Comparison of ENCODE assay signal across 17 mouse cellular contexts in genomic region chr14:27357139-27357538, GRCm38 (mm10).
"Had no signal": no experiment of that assay in that cellular context is flagged by ENCODE, and none has a peak within 500 bp of the region (broad histone marks: within the 10 kb centered on the region; RNA-seq: fewer than 3 reads in every experiment).

No protein-coding gene starts in this region.

- H3K9ac ChIP-seq: liver, embryonic 15.5 days; lung, embryonic 14.5 days; neural tube, embryonic 13.5 days had no signal

- H3K27ac ChIP-seq: kidney, postnatal 0 days; liver, embryonic 15.5 days; midbrain, embryonic 10.5 days; neural tube, embryonic 13.5 days had no signal

- H3K9me3 ChIP-seq: liver, embryonic 15.5 days; midbrain, embryonic 10.5 days; neural tube, embryonic 13.5 days had no signal

- H3K4me2 ChIP-seq: liver, embryonic 11.5 days; liver, embryonic 15.5 days; lung, embryonic 14.5 days; neural tube, embryonic 13.5 days had no signal

- H3K27me3 ChIP-seq: liver, embryonic 15.5 days; neural tube, embryonic 13.5 days had no signal

- H3K4me3 ChIP-seq: liver, embryonic 15.5 days; midbrain, embryonic 10.5 days; myocyte; neural tube, embryonic 13.5 days had no signal

- DNase-seq: kidney, adult 9 months; kidney, postnatal 36 days; layer of hippocampus, adult 9-11 months; layer of hippocampus, postnatal 36 days; left cerebral cortex, postnatal 4 days; lung, embryonic 14.5 days; lung, postnatal 10 days; lung, postnatal 4 days; midbrain, embryonic 14.5 days; right cerebral cortex, postnatal 14 days; thymus, adult 2 months had no signal

- H3K36me3 ChIP-seq: liver, embryonic 15.5 days; midbrain, embryonic 10.5 days; neural tube, embryonic 13.5 days had no signal
